Mouse (Mus musculus) erythroblast, embryonic 14.5 days (primary cell): ENCODE data around the gene Med14.

ENCODE experiments used
- GATA1 ChIP-seq: IDR thresholded peaks from 2 replicates; pipeline ENCODE4 v1.6.1; 2012; ENCODE audit warnings: low read length, inconsistent platforms, mixed read lengths
- TAL1 ChIP-seq: IDR thresholded peaks from 3 replicates; pipeline ENCODE4 v1.6.1; 2012; ENCODE audit warnings: low read length, inconsistent platforms, mixed read lengths

DNA sequence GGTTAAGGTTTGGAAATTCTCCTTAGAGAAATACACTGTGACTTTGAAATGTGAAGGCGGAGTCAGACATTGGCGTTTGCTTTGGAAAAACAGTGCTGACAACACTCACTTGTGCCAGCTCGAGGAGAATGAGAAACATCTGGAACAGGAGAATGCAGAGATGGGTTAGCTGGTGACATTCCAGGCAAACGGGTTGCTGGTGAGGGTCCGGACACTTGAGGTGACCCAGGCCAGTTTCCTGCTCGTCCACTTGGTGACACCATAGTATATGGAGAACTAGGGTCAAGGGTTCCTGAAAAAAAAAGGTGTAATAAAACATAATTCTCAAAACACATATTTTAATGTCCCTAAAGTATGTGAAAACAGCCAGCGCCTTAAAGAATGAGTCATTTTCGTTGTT lies 75.0 kb downstream of the Med14 start:
- TF ChIP-seq TAL1 = no peak
- TF ChIP-seq GATA1 = no peak
